Mouse (Mus musculus) cerebellum, adult 2 months (tissue): Measurements from ENCODE around the gene Dusp23.

Experiments
- CTCF ChIP-seq: fragments of 200-500 bp; IDR thresholded peaks from 2 replicates; pipeline ENCODE4 v1.5.1; 2011; ENCODE audit warnings: low read depth, mild to moderate bottlenecking, control low read depth, low read length, moderate library complexity, borderline replicate concordance; ENCODE audit not compliant: insufficient read depth
- POLR2A ChIP-seq: fragments of 200-500 bp; IDR thresholded peaks from 2 replicates; pipeline ENCODE4 v1.6.1; 2011; ENCODE audit warnings: low read length, control low read depth, borderline replicate concordance; ENCODE audit not compliant: insufficient read depth

DNA sequence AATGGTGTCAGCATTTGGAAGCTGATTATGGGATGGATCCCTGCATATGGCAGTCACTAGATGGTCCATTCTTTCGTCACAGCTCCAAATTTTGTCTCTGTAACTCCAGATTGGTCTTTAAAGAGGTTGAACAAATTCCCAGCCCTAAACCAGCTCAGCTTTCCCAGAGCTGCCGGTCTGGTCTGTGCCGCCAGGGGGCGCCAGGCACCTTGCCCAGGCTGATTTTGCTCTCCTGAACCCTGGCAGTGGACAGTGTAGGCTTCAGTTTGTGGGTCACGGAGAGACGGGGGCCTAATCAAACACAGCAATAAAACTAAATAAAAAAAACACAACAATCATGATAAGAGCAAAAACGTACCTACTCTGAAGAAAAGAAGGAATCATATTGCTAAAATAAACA lies 13.5 kb downstream of the Dusp23 start:
- no peak for TF ChIP-seq POLR2A
- peak; percentile 89 for TF ChIP-seq CTCF
